Mouse (Mus musculus) brain, adult 2 months (tissue): ENCODE results near the gene Cfap99.
A peak's percentile ranks its signal among the peaks of the same experiment; 100 is the strongest.

Source experiments
- DNase-seq: peaks from one replicate; pipeline ENCODE4 v3.0.0; 2011; ENCODE audit warnings: low read depth, low spot score

Cfap99 gene

DNA sequence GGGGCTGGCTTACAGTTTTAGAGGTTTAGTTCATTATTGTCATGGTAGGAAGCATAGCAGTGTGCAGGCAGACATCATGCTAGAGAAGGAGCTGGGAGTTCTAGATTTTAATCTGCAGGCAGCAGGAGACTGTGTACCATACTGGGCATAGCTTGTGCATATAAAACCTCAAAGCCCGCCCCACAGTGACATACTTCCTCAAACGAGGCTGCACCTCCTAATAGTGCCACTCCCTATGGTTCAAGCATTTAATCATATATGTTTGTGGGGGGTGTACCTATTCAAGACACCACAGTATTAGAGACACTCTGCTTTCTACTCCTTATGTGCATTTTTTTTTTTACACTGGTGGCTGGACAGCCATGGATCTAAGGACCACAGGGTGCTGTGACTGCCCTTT is 41.7 kb downstream of the Cfap99 start:
- DNase-seq = no peak

- DNase-seq = no peak
These were observed 45.7 kb downstream of the Cfap99 start for GRCm38 (mm10) chr5:34334081-34334480.

DNA sequence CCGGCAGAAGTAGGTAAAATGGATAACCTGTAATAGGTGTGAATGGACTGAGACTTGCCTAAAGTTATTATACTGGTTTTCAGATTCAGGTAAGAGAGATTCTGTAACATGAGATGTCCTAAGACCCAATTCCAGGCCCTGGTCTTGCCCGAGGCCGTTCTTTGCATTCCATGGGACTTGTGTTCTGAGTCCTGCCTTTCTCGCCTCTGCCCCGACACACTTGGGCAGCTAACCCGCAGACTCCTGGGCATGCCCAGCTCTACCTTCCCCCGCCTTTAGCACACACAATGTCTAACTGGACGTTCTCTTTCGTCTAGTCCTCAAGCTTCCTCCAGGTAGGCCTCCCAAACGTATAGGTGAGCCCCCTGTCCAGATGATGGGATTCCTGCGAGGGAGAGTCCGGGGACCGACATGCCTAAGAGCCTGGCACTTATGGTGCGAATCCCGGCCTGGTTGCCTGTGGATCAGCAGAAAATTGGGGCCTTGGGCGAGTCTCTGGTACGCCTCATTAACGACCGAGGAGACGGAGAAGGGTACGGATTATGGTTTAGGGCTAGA is 47.2 kb downstream of the Cfap99 start:
- peak; percentile 54 for DNase-seq

DNA sequence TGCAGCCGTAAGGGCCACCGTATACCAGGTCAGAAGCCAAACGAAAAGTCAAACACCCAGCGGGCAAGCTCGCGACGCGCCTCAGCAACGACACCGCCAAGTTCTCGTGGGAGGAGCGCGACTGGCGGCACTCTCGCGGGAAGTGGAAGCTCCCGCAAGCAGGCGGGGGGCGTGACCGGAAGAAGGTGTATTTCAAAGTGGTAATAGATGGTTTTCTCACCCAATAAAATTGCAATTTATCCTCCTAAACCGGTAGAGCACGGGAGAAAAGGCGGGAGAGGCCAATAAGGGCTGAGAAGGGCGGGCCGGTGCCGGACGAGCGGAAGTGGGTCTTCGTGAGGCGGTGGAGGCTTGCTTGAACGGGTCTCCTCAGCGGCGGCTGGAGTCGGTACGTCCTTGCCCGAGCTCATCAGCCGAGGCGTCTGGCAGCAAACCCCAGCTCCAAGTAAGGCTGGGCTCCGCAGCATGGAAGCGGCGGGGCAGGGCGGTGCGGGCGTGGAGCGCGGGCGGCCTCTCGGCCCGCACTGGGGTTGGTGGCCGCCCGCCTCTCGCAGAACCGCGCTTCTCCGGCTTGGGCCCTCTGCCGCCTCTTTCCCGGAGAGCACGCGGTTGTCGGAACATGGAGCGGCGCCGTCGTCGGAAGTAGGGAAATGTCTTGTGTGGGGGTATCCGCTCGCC is 47.8 kb downstream of the Cfap99 start, which contains the start of gene Rnf4:
Gene Rnf4 (plus strand): TSS at position 193 of the 678 bp plus-strand sequence.
- peak; percentile 99 for DNase-seq

GRCm38 (mm10) chr5:34336775-34337450 is 48.5 kb downstream of the Cfap99 start:
- DNase-seq = peak; percentile 32

- no peak for DNase-seq
These were observed 51.8 kb downstream of the Cfap99 start for GRCm38 (mm10) chr5:34340246-34340645.

DNA sequence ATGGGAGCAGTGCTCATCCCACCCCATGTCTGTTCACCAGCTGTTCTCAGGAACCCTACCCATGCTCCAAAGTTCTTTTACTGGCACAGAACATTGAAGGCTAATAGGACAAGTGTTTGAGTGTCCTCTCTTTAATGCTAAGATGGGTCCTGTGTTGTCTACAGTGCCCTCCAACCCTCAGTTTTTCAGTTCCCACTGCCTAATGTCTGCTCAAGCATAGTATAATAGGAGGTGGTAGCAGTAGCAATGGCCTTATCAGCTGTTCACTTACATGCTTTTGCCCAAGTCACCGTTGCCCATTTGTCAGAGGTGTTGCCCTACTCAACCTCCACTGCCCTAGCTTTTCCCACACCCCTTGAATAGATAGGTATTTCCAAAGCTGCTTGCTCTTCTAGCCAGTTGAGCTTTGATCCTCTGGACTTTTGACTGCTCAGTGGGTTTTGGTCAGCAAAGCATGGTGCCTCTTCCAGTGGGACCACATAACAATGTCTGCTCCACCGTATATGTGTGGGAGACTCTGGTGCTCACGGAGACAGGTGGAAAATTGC is 63.8 kb downstream of the Cfap99 start:
- DNase-seq = no peak

GRCm38 (mm10) chr5:34360261-34360660 is 71.9 kb downstream of the Cfap99 start:
- peak; percentile 41 for DNase-seq

GRCm38 (mm10) chr5:34363115-34363514 is 74.7 kb downstream of the Cfap99 start:
- no peak for DNase-seq

DNA sequence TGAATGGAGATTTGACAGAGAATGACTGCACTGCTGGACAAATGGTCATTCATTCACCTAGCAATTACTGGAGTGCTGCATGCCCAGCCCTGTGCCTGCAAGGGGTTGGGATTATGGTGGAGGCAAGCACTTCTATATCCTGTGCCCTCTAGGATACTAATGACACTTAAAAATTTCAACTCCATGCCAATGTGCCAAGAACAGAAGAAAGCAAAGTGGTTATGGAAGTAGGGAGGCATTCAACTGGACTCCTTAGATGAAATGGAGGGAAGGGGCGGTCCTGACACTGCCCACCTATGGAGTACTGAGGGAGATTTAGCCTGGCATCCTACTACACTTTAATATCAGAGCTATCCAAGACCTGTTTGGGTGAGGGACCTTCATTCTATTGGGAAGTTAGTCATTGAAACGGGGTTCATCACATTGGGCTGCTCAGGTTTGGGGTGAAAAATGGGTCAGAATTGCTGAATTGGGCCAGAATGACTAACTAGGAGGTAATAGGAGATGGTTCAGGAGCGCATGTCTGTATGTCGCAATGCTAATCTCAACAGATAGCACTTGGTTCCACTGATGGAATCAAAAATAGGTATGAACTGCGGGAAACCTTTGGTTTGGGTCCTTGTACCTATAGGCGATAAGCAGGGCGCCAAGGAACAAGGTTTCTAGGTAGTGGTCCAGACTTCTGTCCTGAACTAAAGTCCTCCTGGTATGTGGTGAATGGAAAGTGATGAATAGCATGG is 80.3 kb downstream of the Cfap99 start:
- no peak for DNase-seq

DNA sequence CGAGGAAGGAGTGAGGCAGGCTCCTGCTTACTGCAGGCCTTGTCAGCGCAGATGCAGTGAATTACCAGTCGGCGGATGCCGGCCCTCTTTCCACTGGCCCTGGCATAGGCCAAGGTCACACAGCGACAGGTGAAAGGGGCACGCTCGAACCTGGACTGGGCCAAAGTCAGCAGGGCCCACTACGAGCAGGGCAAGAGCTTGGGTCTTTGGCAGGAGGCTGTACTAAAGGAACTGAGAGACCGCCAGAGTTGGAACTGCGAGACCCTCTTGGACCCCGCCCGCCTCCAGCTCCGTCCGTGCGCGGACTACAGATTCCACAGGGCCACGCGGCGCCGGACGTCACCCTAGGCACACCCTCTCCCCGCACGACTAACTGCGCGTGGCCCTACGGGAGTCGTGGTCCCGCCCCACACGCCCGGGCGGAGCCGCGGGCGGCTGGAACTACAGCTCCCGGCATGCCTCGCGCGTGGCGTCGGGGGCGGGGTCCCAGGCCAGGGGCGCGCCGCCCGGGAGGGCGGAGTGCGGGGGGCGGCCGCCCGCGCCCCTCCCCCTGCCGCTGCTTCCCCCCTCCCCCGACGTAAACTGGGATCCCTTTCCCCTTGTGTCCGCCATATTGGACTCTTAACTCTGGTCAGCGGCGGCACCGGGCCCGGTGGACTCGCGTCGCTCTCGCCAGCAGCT is 81.1 kb downstream of the Cfap99 start, which contains the start of gene Fam193a:
Gene Fam193a (plus strand): TSS at position 593 of the 681 bp plus-strand sequence.
- DNase-seq = peak; percentile 99

GRCm38 (mm10) chr5:34370022-34370823 is 81.8 kb downstream of the Cfap99 start:
- peak; percentile 37 for DNase-seq

DNA sequence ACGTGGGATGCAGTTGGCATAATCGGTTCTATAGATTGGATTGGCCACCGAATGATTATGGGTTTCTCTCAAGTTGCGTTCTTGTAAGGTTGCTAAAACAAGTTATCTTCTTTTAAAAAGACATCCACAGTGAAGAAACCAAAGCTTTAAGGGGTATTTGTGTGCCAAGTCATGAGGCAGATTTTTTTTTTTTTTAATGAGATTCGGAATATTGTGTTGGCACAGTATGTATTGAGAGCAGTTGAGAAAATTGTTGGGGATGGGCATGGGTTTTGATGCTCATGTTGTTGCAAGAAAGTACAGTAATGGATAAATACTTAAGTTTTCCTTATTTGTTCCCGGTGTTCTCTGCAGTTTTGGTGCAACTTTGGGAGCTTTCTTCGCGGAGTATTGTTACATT is 82.4 kb downstream of the Cfap99 start:
- no peak for DNase-seq

DNA sequence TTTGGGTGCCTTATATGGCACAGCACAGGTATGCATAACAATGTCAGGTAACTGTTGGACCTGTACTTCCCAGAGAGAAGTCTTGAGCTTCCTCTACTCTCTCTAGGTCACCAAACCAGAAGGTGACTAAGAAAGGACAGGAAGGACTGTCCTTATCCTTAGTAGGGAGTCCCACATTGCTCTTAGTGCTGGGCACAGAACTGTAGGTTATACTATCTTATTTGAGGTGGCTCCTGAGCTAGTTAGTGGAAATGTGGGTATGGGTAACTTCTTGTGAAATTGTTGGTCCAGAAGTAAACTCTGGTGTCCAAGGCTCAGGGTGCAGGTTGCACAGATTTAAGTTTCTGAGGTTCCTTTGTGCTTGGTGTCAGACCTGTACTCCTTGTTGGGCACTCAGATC is 83.7 kb downstream of the Cfap99 start:
- DNase-seq = no peak

DNA sequence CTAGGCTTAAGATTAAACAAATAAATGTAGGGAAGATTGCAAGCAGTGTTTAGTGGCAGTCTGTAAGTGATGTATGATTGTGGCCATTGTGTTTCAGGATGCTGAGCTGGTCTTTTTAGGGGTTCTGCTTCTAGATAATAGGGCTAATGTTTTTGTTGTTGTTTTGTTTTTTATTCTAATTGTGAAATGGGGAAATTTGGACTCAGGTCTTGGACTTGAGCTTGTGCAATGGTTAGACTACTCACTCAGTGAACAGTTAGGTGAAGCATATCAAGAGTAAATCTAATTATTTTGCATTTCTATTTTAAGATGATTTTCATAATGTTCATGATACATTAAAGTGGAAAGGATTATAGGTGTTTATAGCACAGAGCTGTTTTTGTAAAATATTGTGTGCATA is 84.1 kb downstream of the Cfap99 start:
- no peak for DNase-seq
